Mouse (Mus musculus): ENCODE measurements around the gene Lrrc63. TPM values are rescaled to one million over a fixed set of nuclear protein-coding genes. Genes with fewer than 3 reads are reported as not detected.

The Lrrc63 gene
- polyA plus RNA-seq, 1 experiment = 42.3 TPM

DNA sequence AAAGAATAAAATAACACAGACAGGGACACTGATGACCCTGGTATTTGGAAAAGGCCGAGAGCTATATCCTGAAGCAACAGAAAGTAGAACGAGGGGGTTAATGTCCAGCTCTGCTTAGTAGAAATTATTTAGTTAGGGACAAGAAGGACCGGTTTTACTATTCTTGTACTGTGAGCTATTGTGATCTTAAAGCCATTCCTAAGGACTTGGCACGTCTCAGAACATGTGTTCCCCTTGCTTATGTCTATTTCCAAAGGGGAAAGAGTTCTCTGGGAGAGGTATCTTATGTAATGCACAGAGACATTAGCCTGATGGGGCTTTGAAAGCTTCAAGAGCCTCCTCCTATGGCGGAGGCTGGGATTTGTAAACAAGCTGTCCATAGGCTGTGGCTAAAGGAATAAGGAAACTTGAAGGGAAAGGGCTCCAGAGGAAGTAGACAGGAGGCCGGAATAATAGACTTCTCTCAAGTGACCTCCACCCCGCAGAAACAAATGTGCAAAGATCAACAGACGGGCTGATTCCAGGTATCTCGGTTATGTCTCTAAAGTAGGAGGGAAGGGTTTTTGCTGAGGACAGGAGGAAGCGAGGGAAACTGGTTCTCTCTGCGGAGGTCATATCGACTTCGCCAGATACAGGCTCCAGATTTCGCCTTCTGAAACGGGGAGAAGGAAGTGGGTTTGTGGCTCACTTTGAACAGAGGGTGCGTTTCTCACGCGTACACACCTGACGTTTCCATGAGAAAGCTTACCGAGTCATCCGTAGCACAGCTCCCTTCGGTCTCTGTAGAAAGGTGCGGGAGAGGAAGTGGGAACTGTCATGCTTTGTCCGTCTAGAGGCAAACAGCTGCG is 5.7 kb upstream of the Lrrc63 start:
- Histone ChIP-seq H3K27ac (ENCODE audit: control insufficient read depth, insufficient read depth, low read depth, low read length) (no peak overlapping the region), H3K27me3 (ENCODE audit: control insufficient read depth, insufficient read depth, low read length) (no peaks in the 10 kb centered on the region), H3K36me3 (ENCODE audit: control insufficient read depth, insufficient read depth, low read length) (no peaks in the 10 kb centered on the region), H3K4me1 (ENCODE audit: control insufficient read depth, insufficient read depth, low read length) (peaks cover 3% of the 10 kb centered on the region; the same call in 1 of the 2 replicates), H3K4me3 (ENCODE audit: control insufficient read depth, low read depth, low read length) (peak overlapping the region; percentile 52)
- TF ChIP-seq CTCF (IDR thresholded peaks at IDR 0.05; ENCODE audit: control insufficient read depth, insufficient read depth, insufficient replicate concordance, low read depth, low read length) (no peak), POLR2A (IDR thresholded peaks at IDR 0.05; ENCODE audit: control insufficient read depth, low read depth, low read length) (no peak)

DNA sequence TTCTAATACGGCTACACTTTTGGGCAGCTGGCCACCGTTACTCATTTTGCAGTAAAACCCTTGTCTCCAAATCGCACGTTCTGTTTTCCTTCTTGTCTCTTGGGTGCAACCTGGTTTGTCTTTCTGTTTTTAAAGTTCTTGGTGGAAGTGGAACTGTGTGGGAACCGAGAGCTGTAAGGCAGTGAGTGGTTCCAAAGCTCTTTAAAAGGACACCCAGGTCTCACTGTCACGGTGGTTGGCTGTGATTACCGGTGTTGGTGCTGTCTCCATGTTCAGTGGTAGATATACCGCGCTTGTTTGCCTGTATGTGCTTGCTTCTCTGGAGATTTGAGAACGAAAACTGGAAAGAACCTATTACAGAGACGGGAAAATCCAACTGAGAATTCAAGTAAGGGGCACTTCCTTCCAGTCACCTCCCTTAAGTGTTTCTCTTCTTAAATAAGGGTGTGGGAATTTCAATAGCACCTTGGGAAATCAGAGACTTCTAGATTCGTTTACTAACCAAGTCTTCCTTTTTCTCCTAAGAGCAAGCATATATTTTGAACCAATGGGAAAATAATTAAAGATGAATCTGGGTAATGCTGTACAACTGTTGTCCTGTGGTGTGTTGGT is 749 bp upstream of the Lrrc63 start:
- H3K36me3 ChIP-seq (ENCODE audit: control insufficient read depth, insufficient read depth, low read length) = no peaks in the 10 kb centered on the region
- TF ChIP-seq POLR2A (IDR thresholded peaks at IDR 0.05; ENCODE audit: control insufficient read depth, low read depth, low read length) = no peak
- TF ChIP-seq CTCF (IDR thresholded peaks at IDR 0.05; ENCODE audit: control insufficient read depth, insufficient read depth, insufficient replicate concordance, low read depth, low read length) = no peak
- H3K27me3 ChIP-seq (ENCODE audit: control insufficient read depth, insufficient read depth, low read length) = no peaks in the 10 kb centered on the region
- peak overlapping the region; percentile 39; the same call in 1 of the 2 replicates for H3K27ac ChIP-seq (ENCODE audit: control insufficient read depth, insufficient read depth, low read depth, low read length)
- H3K4me3 ChIP-seq (ENCODE audit: control insufficient read depth, low read depth, low read length) = peak overlapping the region; percentile 77
- H3K4me1 ChIP-seq (ENCODE audit: control insufficient read depth, insufficient read depth, low read length) = peaks cover 5% of the 10 kb centered on the region

DNA sequence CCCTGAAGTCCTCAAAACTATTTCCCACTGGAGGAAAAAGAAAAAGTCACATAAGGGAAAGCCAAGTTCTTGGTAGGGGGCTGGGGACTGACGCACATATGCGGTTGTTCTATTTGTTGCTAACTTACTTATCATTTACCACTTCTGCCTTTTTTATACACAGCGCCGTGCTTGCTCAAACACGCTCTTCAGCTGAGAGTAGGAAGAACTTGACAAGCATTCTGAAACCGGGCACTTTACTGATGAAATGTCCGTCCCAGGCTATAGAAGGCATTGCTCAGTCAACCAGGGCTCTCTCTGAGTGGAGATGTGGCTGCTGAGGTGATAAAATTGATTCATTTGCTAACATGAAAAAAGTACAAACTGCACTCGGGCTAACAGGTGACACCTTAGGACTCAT is 9.0 kb downstream of the Lrrc63 start:
- Histone ChIP-seq H3K27ac (ENCODE audit: control insufficient read depth, insufficient read depth, low read depth, low read length) (no peak overlapping the region), H3K4me3 (ENCODE audit: control insufficient read depth, low read depth, low read length) (no peak overlapping the region), H3K4me1 (ENCODE audit: control insufficient read depth, insufficient read depth, low read length) (no peaks in the 10 kb centered on the region), H3K36me3 (ENCODE audit: control insufficient read depth, insufficient read depth, low read length) (peaks cover 1% of the 10 kb centered on the region; the same call in 1 of the 2 replicates), H3K27me3 (ENCODE audit: control insufficient read depth, insufficient read depth, low read length) (no peaks in the 10 kb centered on the region)
- no peak for TF ChIP-seq POLR2A (IDR thresholded peaks at IDR 0.05; ENCODE audit: control insufficient read depth, low read depth, low read length)
- no peak for TF ChIP-seq CTCF (IDR thresholded peaks at IDR 0.05; ENCODE audit: control insufficient read depth, insufficient read depth, insufficient replicate concordance, low read depth, low read length)

DNA sequence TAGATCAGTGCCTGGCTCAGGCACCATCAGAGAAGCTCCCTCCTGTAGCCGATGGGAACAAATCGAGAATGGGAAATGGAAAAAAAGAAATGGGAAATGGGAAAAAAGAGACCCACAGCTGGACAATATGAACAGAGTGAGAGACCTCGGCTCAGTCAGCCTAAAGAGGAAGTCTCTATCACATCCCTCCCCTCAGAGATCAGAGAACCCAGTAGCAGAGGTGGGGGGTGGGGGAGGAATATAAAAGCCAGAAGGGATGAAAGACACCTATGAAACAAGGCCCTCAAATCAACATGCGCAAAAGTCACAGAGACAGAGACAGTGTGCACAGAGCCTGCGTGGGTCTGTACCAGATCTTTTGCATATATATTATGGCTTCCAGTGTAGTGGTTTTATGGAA is 27.7 kb downstream of the Lrrc63 start:
- TF ChIP-seq POLR2A (IDR thresholded peaks at IDR 0.05; ENCODE audit: control insufficient read depth, low read depth, low read length) = no peak
- no peak overlapping the region for H3K4me3 ChIP-seq (ENCODE audit: control insufficient read depth, low read depth, low read length)
- H3K27ac ChIP-seq (ENCODE audit: control insufficient read depth, insufficient read depth, low read depth, low read length) = no peak overlapping the region
- no peaks in the 10 kb centered on the region for H3K4me1 ChIP-seq (ENCODE audit: control insufficient read depth, insufficient read depth, low read length)
- H3K36me3 ChIP-seq (ENCODE audit: control insufficient read depth, insufficient read depth, low read length) = no peaks in the 10 kb centered on the region
- no peaks in the 10 kb centered on the region for H3K27me3 ChIP-seq (ENCODE audit: control insufficient read depth, insufficient read depth, low read length)

DNA sequence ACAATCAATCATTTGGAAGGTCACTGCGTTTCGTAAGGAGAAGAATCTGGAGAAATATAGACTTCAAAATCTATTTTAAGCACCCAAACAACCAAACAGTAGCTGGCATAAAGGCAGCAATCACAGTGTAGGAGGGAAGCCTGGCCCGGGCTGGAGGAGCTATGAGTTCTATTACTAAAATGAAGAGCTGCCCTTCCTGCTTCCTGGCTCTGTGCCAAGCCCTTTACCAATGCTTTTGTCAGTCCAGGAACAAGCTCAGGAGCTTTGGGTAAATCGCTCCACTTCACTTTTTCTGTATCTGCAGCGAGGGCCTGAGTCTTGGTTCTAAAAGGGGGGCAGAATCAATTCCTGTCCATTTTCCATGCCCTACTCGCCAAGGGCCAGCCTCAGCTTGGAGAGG is 52.7 kb downstream of the Lrrc63 start:
- TF ChIP-seq POLR2A (IDR thresholded peaks at IDR 0.05; ENCODE audit: control insufficient read depth, low read depth, low read length) (no peak), CTCF (IDR thresholded peaks at IDR 0.05; ENCODE audit: control insufficient read depth, insufficient read depth, insufficient replicate concordance, low read depth, low read length) (no peak)
- no peaks in the 10 kb centered on the region for H3K27me3 ChIP-seq (ENCODE audit: control insufficient read depth, insufficient read depth, low read length)
- H3K27ac ChIP-seq (ENCODE audit: control insufficient read depth, insufficient read depth, low read depth, low read length) = no peak overlapping the region
- H3K36me3 ChIP-seq (ENCODE audit: control insufficient read depth, insufficient read depth, low read length) = no peaks in the 10 kb centered on the region
- no peak overlapping the region for H3K4me3 ChIP-seq (ENCODE audit: control insufficient read depth, low read depth, low read length)
- H3K4me1 ChIP-seq (ENCODE audit: control insufficient read depth, insufficient read depth, low read length) = no peaks in the 10 kb centered on the region

DNA sequence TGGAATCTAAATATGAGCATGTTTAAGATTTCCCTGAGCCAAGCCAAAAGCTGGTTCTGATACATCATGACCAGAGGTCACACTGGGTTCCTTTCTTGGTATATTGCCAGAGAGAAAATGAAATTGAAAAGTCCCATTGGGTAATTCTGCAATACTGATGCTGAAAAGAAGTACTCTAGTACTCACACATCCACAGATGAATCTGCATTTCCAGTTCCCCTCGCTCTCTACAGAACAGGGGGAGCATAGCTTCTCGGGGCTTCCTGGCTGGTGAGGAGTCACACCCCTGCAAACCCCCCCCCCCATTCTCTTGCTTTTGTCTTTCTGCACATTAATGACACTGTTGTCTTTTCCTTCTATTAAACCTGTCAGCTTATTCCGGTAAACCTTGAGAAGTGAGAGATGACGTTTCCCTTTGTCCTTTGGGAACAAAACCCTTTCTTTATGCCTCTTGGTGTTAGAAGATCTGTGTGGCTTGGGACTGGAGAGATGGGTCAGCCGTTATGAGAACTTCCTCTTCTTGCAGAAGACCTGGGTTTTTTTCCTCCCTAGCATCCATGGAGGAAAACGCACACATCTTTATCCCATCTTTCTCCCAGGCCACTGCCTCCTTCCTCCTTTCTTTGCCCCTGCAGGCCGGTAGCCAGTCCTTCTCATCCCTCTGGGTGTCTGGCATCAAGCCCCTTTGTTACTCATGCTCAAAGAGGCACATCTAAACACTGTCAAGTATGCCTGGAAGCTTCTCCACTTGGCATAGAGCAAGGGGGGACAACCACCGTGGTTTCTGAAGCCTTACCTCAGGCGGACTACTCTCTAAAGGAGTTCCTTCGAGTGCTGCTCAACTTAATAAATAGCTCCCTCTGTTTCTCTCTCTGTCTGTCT is 55.1 kb downstream of the Lrrc63 start:
- Histone ChIP-seq H3K4me3 (ENCODE audit: control insufficient read depth, low read depth, low read length) (no peak overlapping the region), H3K4me1 (ENCODE audit: control insufficient read depth, insufficient read depth, low read length) (peaks cover 4% of the 10 kb centered on the region), H3K27me3 (ENCODE audit: control insufficient read depth, insufficient read depth, low read length) (no peaks in the 10 kb centered on the region), H3K36me3 (ENCODE audit: control insufficient read depth, insufficient read depth, low read length) (no peaks in the 10 kb centered on the region), H3K27ac (ENCODE audit: control insufficient read depth, insufficient read depth, low read depth, low read length) (no peak overlapping the region)
- TF ChIP-seq POLR2A (IDR thresholded peaks at IDR 0.05; ENCODE audit: control insufficient read depth, low read depth, low read length) (no peak), CTCF (IDR thresholded peaks at IDR 0.05; ENCODE audit: control insufficient read depth, insufficient read depth, insufficient replicate concordance, low read depth, low read length) (no peak)

DNA sequence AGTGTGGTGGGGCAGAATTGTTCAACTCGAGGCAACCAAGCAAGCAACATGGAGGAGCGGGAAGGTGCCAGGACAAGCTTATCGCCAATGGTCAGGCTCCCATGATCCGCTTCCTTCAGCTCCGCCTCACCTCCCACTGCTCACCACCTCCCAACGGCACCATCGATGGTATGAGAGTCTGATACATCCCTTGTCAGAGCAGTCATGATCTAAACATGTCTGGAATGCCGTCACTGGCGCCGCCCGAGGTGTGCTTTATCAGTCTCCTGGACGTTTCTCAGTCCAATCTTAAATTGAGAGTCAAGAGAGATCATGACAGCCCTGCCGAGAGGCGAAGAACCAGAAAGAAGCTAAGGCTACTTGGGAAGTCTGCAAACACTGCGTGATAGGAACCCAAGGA is 59.6 kb downstream of the Lrrc63 start:
- no peak for TF ChIP-seq CTCF (IDR thresholded peaks at IDR 0.05; ENCODE audit: control insufficient read depth, insufficient read depth, insufficient replicate concordance, low read depth, low read length)
- H3K36me3 ChIP-seq (ENCODE audit: control insufficient read depth, insufficient read depth, low read length) = no peaks in the 10 kb centered on the region
- peaks cover 4% of the 10 kb centered on the region for H3K4me1 ChIP-seq (ENCODE audit: control insufficient read depth, insufficient read depth, low read length)
- no peak overlapping the region for H3K4me3 ChIP-seq (ENCODE audit: control insufficient read depth, low read depth, low read length)
- H3K27me3 ChIP-seq (ENCODE audit: control insufficient read depth, insufficient read depth, low read length) = no peaks in the 10 kb centered on the region
- H3K27ac ChIP-seq (ENCODE audit: control insufficient read depth, insufficient read depth, low read depth, low read length) = no peak overlapping the region

Data from testis, adult 2 months (tissue).